Mouse (Mus musculus) small intestine, adult 2 months (tissue): Measurements from ENCODE around the gene Cav2. TPM values are rescaled to one million over a fixed set of nuclear protein-coding genes. Genes with fewer than 3 reads are reported as not detected.

Experiments
- H3K27ac ChIP-seq: fragments of 200-500 bp; 2 replicates; pipeline ENCODE4 v1.5.1; 2012; ENCODE audit warnings: low read depth, low read length, control low read depth, inconsistent platforms; ENCODE audit not compliant: insufficient read depth
- H3K27me3 ChIP-seq: fragments of 200-500 bp; 2 replicates; pipeline ENCODE4 v1.6.1; 2012; ENCODE audit warnings: mild to moderate bottlenecking, moderate library complexity, low read length, inconsistent platforms; ENCODE audit not compliant: control insufficient read depth, insufficient read depth
- H3K36me3 ChIP-seq: fragments of 200-500 bp; 2 replicates; pipeline ENCODE4 v1.6.1; 2012; ENCODE audit warnings: mild to moderate bottlenecking, low read length, control low read depth, inconsistent platforms; ENCODE audit not compliant: control insufficient read depth, insufficient read depth
- H3K4me1 ChIP-seq: fragments of 200-500 bp; 2 replicates; pipeline ENCODE4 v1.6.1; 2012; ENCODE audit warnings: low read length, inconsistent platforms, mixed read lengths; ENCODE audit not compliant: control insufficient read depth, insufficient read depth, insufficient read length
- H3K4me3 ChIP-seq: fragments of 200-500 bp; 2 replicates; pipeline ENCODE4 v1.5.1; 2012; ENCODE audit warnings: low read depth, mild to moderate bottlenecking, control low read depth, inconsistent platforms, low read length, moderate library complexity
- CTCF ChIP-seq: fragments of 200-500 bp; IDR thresholded peaks from 2 replicates; pipeline ENCODE4 v1.5.1; 2012; ENCODE audit warnings: low read depth, mild to moderate bottlenecking, control low read depth, inconsistent platforms, low read length, moderate library complexity, mixed read lengths; ENCODE audit not compliant: insufficient replicate concordance, insufficient read length; ENCODE audit errors: extremely low read depth
- POLR2A ChIP-seq: fragments of 200-500 bp; IDR thresholded peaks from 2 replicates; pipeline ENCODE4 v1.6.1; 2012; ENCODE audit warnings: low read depth, mild to moderate bottlenecking, control low read depth, inconsistent platforms, low read length, moderate library complexity
- WGBS: fragments of 180-500 bp; shearing (Covaris S2); methylation state at CpG from one replicate; pipeline ENCODE4 v1.1.7; 2018; 5-methylcytosine and 5-hydroxymethylcytosine counted together
- polyA plus RNA-seq: library from polyadenylated mRNA; depleted of rRNA; stranded (reverse); fragments of >200 nt; gene quantifications from 2 replicates; pipeline ENCODE4 v1.2.3, GENCODE M21; 2012

The Cav2 gene
- polyA plus RNA-seq, 1 experiment: 7.0 TPM

DNA sequence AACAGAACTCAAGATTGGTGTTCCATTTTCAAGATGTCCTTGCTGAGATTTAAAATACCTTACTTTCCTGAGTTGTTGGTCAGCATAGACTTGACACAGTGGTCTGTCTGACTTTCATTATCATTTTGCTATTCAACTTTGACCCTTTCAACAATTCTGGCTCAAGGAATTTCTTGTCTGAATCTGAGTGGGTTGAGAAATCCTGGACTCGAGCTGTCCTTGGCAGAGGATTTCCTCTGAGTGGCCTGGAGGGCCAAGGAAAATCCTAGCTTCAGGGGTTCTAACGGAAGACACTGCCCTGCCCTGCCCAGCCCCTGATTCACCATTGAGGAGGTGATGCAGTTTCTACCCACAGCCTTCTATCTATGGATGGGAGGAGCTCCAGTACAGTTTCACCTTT lies 27.7 kb downstream of the Cav2 start:
- 33% methylated on average over 2 of the region's 2 CpGs for WGBS
- TF ChIP-seq POLR2A: no peak
- no peak for TF ChIP-seq CTCF
- Histone ChIP-seq H3K4me3 (peak overlapping the region; percentile 26; the same call in 1 of the 2 replicates), H3K36me3 (no peaks in the 10 kb centered on the region), H3K27ac (peak overlapping the region; percentile 12), H3K27me3 (peaks cover 19% of the 10 kb centered on the region), H3K4me1 (no peaks in the 10 kb centered on the region)

GRCm38 (mm10) chr6:17309260-17309659 lies 28.3 kb downstream of the Cav2 start:
- TF ChIP-seq POLR2A: no peak
- TF ChIP-seq CTCF: no peak
- Histone ChIP-seq H3K4me3 (no peak overlapping the region), H3K27me3 (peaks cover 19% of the 10 kb centered on the region), H3K36me3 (no peaks in the 10 kb centered on the region), H3K4me1 (no peaks in the 10 kb centered on the region), H3K27ac (no peak overlapping the region)
- 58% methylated on average over 2 of the region's 2 CpGs for WGBS

- no peaks in the 10 kb centered on the region for H3K27me3 ChIP-seq
- WGBS: 72% methylated on average over 2 of the region's 2 CpGs
- H3K36me3 ChIP-seq: no peaks in the 10 kb centered on the region
- no peak overlapping the region for H3K27ac ChIP-seq
- TF ChIP-seq CTCF (no peak), POLR2A (no peak)
- no peaks in the 10 kb centered on the region for H3K4me1 ChIP-seq
- H3K4me3 ChIP-seq: no peak overlapping the region
These were observed 33.3 kb downstream of the Cav2 start for GRCm38 (mm10) chr6:17314241-17314640.

DNA sequence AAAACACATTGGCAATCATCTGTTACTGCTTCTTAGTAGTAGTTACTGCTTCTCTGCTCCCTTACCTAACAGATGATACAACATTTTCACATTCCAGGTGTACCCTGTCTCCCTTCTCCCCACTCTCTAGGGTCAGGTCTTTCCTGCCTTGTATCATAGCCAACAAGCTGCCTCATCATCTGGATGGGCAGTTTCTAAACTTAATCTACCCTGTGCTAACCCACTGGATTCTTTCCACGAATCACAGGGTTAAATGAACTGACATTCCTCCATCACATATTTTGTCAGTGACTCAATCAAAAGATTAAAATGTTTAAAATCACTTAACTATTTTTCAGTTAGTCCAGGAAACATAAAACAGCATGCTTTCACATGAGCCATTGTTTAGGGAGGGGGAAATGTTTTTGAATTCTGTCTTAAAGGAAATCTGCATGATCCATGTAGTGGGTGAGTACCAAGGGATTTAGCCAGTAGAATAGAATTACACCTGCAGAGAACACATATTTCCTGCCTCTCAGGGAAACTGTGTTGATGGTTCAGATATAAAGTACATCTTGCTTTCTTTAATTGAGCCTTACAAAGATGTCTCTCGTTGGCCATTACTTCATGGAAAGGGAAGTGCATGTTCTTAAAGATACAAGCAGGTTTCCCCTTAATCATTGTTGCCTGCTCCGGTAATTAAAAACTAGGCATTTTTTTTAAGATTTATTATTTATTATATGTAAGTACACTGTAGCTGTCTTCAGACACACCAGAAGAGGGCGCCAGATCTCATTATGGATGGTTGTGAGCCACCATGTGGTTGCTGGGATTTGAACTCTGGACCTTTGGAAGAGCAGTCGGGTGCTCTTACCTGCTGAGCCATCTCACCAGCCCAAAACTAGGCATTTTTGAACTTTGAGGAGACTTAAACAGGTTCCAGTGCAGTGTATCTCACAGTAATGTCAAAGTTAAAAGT lies 34.0 kb downstream of the Cav2 start:
- Histone ChIP-seq H3K36me3 (no peaks in the 10 kb centered on the region), H3K4me1 (no peaks in the 10 kb centered on the region), H3K27ac (no peak overlapping the region), H3K4me3 (no peak overlapping the region), H3K27me3 (no peaks in the 10 kb centered on the region)
- 74% methylated on average over 5 of the region's 5 CpGs for WGBS
- no peak for TF ChIP-seq POLR2A
- no peak for TF ChIP-seq CTCF

DNA sequence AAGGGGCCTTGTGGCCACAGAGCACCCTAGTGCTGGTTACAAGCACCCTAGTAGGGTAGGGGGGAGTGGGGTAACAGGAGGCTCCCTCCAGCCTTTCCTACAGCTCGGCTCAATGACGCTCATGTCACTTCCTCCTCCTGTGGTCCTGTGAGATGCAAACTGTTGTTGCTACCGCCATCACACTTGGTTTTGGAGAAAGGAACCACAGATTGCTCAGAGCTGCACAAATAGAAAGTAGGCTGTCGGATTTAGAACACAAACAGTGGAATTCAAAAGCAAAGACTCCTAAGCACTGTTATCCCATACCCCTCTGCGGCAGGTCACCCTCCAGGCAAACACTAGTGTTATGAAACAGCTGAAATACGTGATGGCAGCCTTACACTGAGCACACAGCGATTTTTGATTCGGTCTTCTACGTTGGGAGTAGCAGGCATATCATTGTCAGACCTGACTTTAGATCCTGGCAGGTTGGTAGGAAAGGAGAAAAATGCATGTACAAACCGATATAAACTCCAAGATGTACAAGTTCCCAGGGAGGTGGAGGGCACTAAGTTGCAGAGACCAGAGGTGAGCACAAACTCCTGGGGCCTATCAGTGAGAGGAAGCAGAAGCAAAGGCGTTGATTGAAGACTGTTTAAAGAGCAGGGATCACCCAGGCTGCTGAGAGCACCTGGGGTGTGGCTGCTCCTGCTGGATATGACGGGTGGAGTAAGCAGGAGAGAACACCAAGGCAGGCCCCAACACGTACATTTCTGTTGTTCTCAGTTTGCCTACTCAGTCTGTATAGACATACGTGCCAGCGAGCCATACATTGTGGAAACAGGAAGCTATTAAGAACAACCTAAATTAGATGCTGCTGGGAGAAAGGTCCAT lies 35.5 kb downstream of the Cav2 start:
- no peak overlapping the region for H3K4me3 ChIP-seq
- H3K27me3 ChIP-seq: no peaks in the 10 kb centered on the region
- TF ChIP-seq CTCF (no peak), POLR2A (no peak)
- H3K36me3 ChIP-seq: no peaks in the 10 kb centered on the region
- WGBS: 47% methylated on average over 15 of the region's 15 CpGs
- H3K4me1 ChIP-seq: no peaks in the 10 kb centered on the region
- H3K27ac ChIP-seq: no peak overlapping the region; the same call in 1 of the 2 replicates

DNA sequence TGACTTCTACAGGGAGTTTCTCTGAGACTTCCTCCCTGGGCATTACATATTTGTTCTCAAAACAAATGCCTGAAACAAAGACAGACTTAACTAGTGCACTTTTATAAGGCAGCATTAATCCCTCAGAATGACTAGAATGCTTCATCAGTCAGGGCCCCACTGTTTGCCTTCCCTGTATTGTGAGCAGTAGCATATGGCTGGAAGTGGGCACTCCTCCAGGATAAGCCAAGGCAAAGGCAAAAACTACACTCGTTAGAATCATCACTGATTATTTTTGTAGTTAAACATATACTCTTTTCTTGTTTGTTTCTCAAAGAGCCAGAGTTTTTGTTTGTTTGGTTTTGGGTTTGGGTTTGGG lies 36.2 kb downstream of the Cav2 start:
- 6% methylated on average over 1 of the region's 1 CpGs for WGBS
- no peak overlapping the region for H3K27ac ChIP-seq
- no peaks in the 10 kb centered on the region for H3K36me3 ChIP-seq
- H3K4me1 ChIP-seq: no peaks in the 10 kb centered on the region
- TF ChIP-seq POLR2A: no peak
- TF ChIP-seq CTCF: no peak
- no peaks in the 10 kb centered on the region for H3K27me3 ChIP-seq
- H3K4me3 ChIP-seq: no peak overlapping the region

DNA sequence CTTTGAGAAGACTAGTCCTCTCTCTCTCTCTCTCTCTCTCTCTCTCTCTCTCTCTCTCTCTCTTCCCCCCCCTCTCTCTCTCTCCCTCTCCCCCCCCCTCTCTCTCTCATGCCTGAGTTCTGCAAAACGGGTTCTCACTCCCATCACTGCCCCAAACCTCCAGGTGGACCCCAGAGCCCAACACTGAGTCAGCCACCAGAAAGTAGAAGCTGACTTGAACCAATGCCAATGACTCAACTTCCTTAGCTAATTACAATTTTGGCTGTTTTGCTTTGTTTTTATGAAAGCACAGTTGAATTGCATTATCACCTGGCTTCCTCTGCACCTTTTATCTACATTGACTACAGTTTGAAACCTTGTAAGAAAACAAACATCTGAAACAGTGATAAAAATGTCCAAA lies 37.0 kb downstream of the Cav2 start:
- 38% methylated on average over 1 of the region's 1 CpGs for WGBS
- H3K27ac ChIP-seq: no peak overlapping the region

More for the DNA sequence above, 37.0 kb downstream of the Cav2 start:
- Histone ChIP-seq H3K4me3 (no peak overlapping the region), H3K36me3 (no peaks in the 10 kb centered on the region), H3K4me1 (no peaks in the 10 kb centered on the region), H3K27me3 (no peaks in the 10 kb centered on the region)
- TF ChIP-seq CTCF (no peak), POLR2A (no peak)
